Mouse (Mus musculus) heart, embryonic 10.5 days (tissue): ENCODE data around the gene Ap5b1. TPM values are rescaled to one million over a fixed set of nuclear protein-coding genes. Genes with fewer than 3 reads are reported as not detected.

Experiments used
- DNase-seq: peaks from one replicate; pipeline ENCODE4 v3.0.0-alpha.2; 2017; ENCODE audit warnings: low spot score
- H3K27ac ChIP-seq: fragments of 300-500 bp; sonication (generic); 2 replicates; pipeline ENCODE4 v1.5.1; 2016; ENCODE audit warnings: mild to moderate bottlenecking
- H3K27me3 ChIP-seq: fragments of 300-500 bp; sonication (generic); 2 replicates; pipeline ENCODE4 v1.6.1; 2016; ENCODE audit warnings: mild to moderate bottlenecking; ENCODE audit not compliant: poor library complexity, insufficient read depth, severe bottlenecking
- H3K36me3 ChIP-seq: fragments of 300-500 bp; sonication (generic); 2 replicates; pipeline ENCODE4 v1.6.1; 2016; ENCODE audit warnings: mild to moderate bottlenecking, moderate library complexity
- H3K4me1 ChIP-seq: fragments of 300-500 bp; sonication (generic); 2 replicates; pipeline ENCODE4 v1.6.1; 2016; ENCODE audit warnings: mild to moderate bottlenecking
- H3K4me3 ChIP-seq: fragments of 300-500 bp; sonication (generic); 2 replicates; pipeline ENCODE4 v1.5.1; 2016; ENCODE audit warnings: mild to moderate bottlenecking, moderate library complexity
- H3K9me3 ChIP-seq: fragments of 300-500 bp; sonication (generic); 2 replicates; pipeline ENCODE4 v1.6.1; 2016; ENCODE audit warnings: mild to moderate bottlenecking, moderate library complexity
- WGBS: fragments of 180-500 bp; shearing (Covaris S2); methylation state at CpG from one replicate; pipeline ENCODE4 v1.1.7; 2016; 5-methylcytosine and 5-hydroxymethylcytosine counted together
- polyA plus RNA-seq: library from polyadenylated mRNA; unstranded; fragments of >200 nt; fragmentation: Nextera tagmentation; extraction: Ambion mirVana; gene quantifications from 2 replicates; pipeline ENCODE4 v1.2.1, GENCODE M21; 2016

The Ap5b1 gene
- polyA plus RNA-seq, 1 experiment from 2014 or later: 2.2 TPM

DNA sequence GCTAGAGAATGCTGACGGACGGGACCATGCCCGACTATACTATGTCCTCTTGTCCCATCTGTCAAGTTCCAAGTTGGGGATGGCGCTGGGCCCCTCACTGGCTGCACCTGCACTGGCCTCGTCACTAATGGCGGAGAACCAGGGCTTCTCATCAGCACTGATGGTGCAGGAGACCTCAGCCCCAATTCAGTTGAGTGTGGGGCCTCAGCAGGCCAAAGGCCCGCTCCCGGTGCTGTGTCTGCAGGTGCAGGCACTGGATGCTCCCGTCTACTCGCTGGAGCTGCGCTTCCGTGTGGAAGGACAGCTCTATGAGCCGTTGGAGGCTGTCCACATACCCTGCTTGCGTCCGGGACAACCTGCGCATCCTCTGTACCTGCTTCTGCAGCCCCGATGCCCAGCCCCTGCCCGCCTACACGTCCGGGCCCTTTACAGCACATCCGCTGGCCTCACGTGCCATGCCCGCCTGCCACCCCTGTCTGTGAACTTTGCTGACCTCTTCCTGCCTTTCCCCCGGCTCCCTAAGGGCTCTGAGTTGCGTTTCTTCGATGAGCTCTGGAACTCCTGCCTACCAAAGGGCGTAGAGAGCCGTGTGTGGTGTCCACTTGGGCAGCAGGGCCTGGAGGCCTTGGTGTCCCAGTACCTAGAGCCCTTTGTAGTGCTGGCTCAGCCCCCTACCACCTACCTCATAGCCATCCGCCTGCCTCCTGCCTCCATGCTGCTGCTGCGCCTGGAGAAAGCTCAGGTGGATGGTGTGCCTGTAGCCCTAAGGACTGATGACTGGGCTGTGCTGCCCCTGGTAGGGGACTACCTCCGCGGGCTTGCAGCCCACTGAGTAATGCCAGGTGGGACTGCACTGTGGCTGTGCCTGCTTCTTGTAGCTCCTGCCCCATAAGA is 2.8 kb downstream of the Ap5b1 start:
- Histone ChIP-seq H3K4me1 (peaks cover 25% of the 10 kb centered on the region), H3K27me3 (peaks cover 41% of the 10 kb centered on the region), H3K4me3 (no peak overlapping the region), H3K36me3 (peaks cover 17% of the 10 kb centered on the region), H3K27ac (0 out of 2 replicates have a peak overlapping the region, but pooled peaks have one; percentile 29), H3K9me3 (no peaks in the 10 kb centered on the region)
- 81% methylated on average over 32 of the region's 32 CpGs for WGBS
- DNase-seq: no peak

DNA sequence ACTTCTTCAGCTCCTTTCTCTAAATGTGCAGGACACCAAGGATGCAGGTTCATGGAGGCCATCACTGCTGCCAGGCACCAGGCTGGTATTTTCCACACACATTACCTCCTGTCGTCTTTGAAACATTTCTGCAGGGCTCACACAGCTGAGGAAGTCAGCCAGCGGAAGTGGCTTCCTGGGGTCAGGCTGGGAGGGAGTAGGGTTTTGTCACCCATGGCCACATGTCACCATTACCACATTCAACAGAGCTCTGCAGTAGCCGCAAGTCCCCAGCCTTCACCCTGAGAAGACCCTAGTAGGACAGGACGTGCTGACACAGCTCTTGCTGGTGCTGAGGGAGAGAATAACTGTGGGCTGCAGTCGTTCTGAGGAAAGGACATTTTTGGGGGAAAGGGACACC is 4.0 kb downstream of the Ap5b1 start:
- Histone ChIP-seq H3K27me3 (peaks cover 29% of the 10 kb centered on the region), H3K4me1 (peaks cover 23% of the 10 kb centered on the region), H3K36me3 (peaks cover 17% of the 10 kb centered on the region), H3K27ac (no peak overlapping the region), H3K9me3 (no peaks in the 10 kb centered on the region), H3K4me3 (no peak overlapping the region)
- no peak for DNase-seq
- 69% methylated on average over 5 of the region's 5 CpGs for WGBS

DNA sequence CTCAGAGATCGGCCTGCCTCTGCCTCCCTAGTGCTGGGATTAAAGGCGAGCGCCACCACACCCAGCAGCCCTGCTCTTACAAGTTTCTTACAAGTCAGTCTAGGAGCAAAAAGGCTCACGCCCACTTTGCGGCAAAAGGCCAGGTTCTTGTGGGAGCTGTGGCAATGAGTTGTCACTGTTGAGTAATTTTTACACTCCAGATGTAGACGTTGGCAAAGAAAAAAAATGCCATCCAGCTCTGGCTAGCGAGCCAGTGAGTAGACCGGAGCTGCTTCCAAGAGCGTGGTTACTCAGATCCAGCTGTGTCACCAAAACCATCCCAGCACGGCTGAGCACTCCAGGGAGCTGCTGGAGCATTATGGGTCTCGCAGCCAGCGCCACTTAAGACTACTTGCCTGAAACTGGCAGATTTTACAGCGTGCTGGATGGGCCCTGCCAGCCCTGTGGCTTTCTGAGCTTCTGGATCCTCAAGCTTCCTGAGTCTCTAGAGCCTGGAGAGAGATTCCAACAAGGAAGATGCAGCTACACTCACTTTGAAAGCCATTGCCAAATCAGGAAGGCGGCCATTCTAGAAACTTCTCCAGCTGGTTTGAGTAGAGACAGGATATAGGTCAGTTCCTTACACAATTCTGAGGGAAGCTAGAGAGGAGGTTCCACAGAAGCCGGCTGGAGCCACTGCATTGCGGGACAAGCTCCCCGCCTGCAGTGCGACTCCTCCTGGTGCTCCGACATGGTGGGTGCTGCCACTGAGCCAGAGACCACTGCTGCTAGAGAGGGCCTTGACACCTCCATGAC is 4.7 kb downstream of the Ap5b1 start:
- H3K4me1 ChIP-seq: peaks cover 16% of the 10 kb centered on the region
- peaks cover 17% of the 10 kb centered on the region for H3K36me3 ChIP-seq
- H3K4me3 ChIP-seq: no peak overlapping the region
- peaks cover 25% of the 10 kb centered on the region for H3K27me3 ChIP-seq
- 81% methylated on average over 19 of the region's 19 CpGs for WGBS
- H3K27ac ChIP-seq: no peak overlapping the region
- no peaks in the 10 kb centered on the region for H3K9me3 ChIP-seq
- DNase-seq: no peak

DNA sequence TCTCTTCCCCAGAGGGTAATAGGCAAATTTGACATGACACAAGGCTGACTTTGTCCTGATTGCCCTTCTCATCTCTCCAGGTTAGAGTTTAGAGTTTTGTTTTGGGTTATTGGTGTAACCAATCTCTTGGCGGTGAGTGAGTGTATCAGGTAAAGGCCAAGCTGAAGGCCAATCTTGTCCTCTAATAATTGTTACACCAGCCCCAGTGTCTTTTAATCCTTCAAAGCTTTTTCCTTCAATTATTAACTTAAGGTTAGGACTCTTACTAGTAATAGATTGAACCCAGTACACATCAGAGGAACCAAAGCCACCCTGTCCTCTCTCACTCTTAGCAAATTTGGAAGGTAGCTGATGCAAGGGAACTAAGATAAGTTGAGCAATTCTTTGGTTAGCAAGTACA is 7.5 kb downstream of the Ap5b1 start:
- H3K36me3 ChIP-seq: peaks cover 9% of the 10 kb centered on the region; the same call in 1 of the 2 replicates
- H3K27me3 ChIP-seq: peaks cover 11% of the 10 kb centered on the region
- no peaks in the 10 kb centered on the region for H3K4me1 ChIP-seq
- H3K27ac ChIP-seq: no peak overlapping the region
- DNase-seq: no peak
- H3K4me3 ChIP-seq: no peak overlapping the region
- 89% methylated on average over 1 of the region's 1 CpGs for WGBS
- H3K9me3 ChIP-seq: no peaks in the 10 kb centered on the region

DNA sequence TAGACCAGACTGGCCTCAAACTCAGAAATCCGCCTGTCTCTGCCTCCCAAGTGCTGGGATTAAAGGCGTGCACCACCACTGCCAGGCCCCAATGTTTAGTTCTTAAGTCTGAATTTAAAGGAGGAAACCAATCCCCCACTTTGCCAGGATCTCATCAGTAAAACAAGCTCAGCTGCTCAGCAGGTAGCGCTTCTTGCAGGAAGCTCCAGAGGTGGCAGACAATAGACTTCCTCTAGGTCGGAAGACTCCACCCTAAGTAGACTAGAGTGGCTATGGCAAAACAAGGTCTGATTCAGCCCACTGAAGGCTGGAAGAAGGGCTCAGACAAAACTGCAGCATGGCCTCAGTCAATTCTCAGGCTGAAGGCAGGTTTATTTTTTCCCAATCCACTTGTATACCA is 12.1 kb downstream of the Ap5b1 start:
- Histone ChIP-seq H3K36me3 (no peaks in the 10 kb centered on the region), H3K27ac (no peak overlapping the region), H3K9me3 (no peaks in the 10 kb centered on the region), H3K27me3 (peaks cover 3% of the 10 kb centered on the region), H3K4me1 (no peaks in the 10 kb centered on the region), H3K4me3 (no peak overlapping the region)
- DNase-seq: no peak
- WGBS: 69% methylated on average over 4 of the region's 4 CpGs

DNA sequence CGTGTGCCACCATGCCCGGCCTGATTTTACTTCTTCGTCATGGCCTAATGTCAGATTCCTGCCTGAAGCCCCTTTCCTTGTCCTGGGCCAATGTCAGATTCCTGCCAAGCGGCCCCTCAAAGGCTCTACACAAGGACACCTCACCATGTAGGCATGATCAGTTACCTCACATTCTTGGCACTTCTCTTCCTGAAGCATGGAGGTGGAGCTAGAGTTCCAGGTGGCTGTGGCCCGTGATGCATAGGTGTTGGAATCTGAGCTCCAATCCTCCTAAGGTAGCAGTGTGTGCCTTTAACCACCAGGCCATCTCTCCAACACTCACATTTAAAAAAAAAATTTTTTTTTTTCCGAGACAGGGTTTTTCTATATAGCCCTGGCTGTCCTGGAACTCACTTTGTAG is 13.0 kb downstream of the Ap5b1 start:
- 78% methylated on average over 6 of the region's 6 CpGs for WGBS
- H3K36me3 ChIP-seq: no peaks in the 10 kb centered on the region

DNA sequence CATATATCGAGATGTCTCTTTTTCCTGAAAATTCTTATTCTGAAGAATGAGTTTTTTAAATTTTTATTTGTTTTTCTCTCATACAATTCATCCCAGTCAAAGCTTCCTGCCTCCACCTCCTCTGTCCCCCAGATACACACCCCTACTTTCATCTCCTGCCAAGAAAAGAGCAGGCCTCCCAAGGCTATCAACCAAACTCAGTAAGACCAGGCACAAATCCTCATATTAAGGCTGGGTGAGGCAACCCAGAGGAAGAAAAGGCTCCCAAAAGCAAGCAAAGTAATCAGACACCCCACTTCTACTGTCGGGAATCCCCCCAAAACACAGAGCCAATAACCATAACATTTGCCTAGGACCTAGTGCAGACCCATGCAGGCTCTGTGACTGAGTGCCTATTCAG is 14.2 kb downstream of the Ap5b1 start:
- Histone ChIP-seq H3K4me1 (peaks cover 4% of the 10 kb centered on the region; the same call in 1 of the 2 replicates), H3K9me3 (no peaks in the 10 kb centered on the region), H3K4me3 (no peak overlapping the region), H3K27me3 (peaks cover 7% of the 10 kb centered on the region), H3K27ac (no peak overlapping the region), H3K36me3 (no peaks in the 10 kb centered on the region)
- DNase-seq: no peak
- 75% methylated on average over 2 of the region's 2 CpGs for WGBS

More for the DNA sequence above, 13.0 kb downstream of the Ap5b1 start:
- no peak overlapping the region for H3K4me3 ChIP-seq
- H3K27me3 ChIP-seq: peaks cover 7% of the 10 kb centered on the region
- H3K4me1 ChIP-seq: peaks cover 3% of the 10 kb centered on the region; the same call in 1 of the 2 replicates
- H3K27ac ChIP-seq: no peak overlapping the region
- H3K9me3 ChIP-seq: no peaks in the 10 kb centered on the region
- no peak for DNase-seq

DNA sequence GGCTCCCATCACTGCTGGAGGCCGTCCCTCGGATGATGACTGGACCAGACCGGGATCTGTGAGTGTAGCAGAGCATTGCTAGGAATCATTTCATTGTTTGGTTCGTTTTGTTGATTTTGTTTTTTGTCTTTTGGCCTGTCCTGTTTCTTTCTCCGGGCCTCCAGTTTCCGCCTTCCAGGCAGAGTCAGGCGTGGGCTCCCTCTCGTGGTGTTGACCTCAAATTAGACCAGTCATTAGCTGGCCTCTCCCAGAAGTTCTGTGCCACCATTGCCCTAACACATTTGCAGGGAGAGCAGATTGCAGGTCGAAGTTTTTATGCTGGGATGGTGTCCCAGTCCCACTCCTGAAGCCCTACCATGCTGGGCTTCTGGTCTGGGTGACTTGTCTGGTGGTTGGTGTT is 21.3 kb downstream of the Ap5b1 start:
- H3K27ac ChIP-seq: no peak overlapping the region
- no peaks in the 10 kb centered on the region for H3K36me3 ChIP-seq
- WGBS: 74% methylated on average over 9 of the region's 9 CpGs
- H3K9me3 ChIP-seq: no peaks in the 10 kb centered on the region
- DNase-seq: no peak
- H3K4me3 ChIP-seq: no peak overlapping the region
- peaks cover 7% of the 10 kb centered on the region for H3K27me3 ChIP-seq
- H3K4me1 ChIP-seq: peaks cover 4% of the 10 kb centered on the region; the same call in 1 of the 2 replicates

DNA sequence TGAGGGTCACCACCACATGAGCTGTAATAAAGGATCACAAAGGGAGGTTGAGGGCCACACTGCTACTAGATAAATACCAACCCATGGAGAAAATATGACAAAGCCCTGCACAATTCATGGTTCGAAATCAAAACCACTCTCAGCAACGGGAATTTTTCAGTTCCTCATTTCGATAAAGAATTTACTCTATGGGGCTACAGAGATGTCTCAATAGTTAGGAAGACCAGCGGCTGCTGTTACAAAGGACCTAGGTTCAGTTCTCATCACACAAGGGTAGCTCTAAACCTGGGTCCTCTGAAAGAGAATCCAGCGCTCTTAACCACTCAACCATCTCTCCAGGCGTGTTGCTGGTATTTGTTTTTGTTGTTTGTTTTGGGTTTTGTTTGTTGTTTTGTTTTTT is 24.1 kb downstream of the Ap5b1 start:
- DNase-seq: no peak
- H3K27me3 ChIP-seq: peaks cover 4% of the 10 kb centered on the region
- WGBS: 81% methylated on average over 6 of the region's 6 CpGs
- H3K4me1 ChIP-seq: no peaks in the 10 kb centered on the region
- H3K9me3 ChIP-seq: no peaks in the 10 kb centered on the region
- no peaks in the 10 kb centered on the region for H3K36me3 ChIP-seq
- H3K4me3 ChIP-seq: no peak overlapping the region
- no peak overlapping the region for H3K27ac ChIP-seq

DNA sequence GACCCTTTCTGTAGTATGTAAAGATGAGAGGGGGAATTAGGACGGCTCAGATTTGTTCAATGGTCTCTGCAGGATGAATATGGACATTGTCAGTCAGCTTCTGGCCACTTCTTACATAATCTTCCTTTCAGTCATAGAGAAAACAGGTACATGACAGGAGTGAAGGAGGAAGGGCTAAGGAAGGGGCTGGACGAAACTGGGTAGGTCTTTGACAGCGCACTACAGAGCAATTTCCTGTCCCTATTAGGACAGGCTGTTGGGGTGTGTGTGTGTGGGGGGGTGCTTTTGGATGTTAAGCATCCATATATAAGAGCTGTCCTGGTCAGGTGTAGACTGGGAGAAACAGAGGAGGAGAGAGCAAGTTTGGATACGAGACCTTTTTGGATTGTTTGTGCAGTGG is 31.4 kb downstream of the Ap5b1 start:
- Histone ChIP-seq H3K27me3 (peaks cover 4% of the 10 kb centered on the region), H3K27ac (no peak overlapping the region), H3K36me3 (peaks cover 16% of the 10 kb centered on the region), H3K4me3 (no peak overlapping the region), H3K9me3 (no peaks in the 10 kb centered on the region), H3K4me1 (peaks cover 13% of the 10 kb centered on the region)
- 70% methylated on average over 4 of the region's 4 CpGs for WGBS
- DNase-seq: no peak

DNA sequence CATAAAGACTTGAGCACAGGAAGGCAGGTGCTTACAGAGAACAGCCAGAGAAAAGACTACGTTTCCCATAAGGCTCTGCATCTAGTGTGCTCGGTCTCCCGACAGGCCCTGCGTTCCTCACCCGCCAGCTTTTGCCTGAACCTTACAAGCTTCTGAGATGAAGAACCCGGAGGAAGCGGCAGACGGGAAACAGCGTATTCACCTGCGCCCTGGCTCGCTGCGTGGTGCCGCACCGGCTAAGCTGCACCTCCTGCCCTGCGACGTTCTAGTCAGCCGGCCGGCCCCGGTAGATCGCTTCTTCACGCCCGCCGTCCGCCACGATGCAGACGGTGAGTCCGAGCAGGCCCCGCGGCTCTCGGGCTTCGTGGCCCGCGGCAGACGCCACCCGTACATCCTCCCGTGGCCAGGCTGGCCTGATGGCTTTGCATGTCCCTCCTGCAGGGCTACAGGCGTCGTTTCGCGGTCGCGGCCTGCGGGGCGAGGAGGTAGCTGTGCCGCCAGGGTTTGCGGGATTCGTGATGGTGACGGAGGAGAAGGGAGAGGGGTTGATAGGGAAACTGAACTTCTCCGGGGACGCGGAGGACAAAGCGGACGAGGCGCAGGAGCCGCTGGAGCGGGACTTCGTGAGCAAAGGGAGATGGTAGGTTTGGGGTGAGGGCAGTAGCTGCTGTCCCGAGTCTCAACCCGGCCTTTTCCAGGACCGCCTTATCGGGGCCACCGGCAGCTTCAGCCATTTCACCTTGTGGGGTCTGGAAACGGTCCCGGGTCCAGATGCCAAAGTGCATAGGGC is 34.1 kb downstream of the Ap5b1 start, which contains the start of gene Rnaseh2c:
Gene Rnaseh2c, plus strand, starts transcription at position 122 of the 790 bp plus-strand sequence.
- peak; percentile 94 for DNase-seq
- Histone ChIP-seq H3K36me3 (peaks cover 43% of the 10 kb centered on the region), H3K4me1 (peaks cover 16% of the 10 kb centered on the region), H3K27me3 (no peaks in the 10 kb centered on the region), H3K9me3 (no peaks in the 10 kb centered on the region), H3K27ac (peak within 1 kb of the TSS; percentile 92), H3K4me3 (peak within 1 kb of the TSS; percentile 95)
- WGBS: under 1% methylated on average over 64 of the region's 64 CpGs

DNA sequence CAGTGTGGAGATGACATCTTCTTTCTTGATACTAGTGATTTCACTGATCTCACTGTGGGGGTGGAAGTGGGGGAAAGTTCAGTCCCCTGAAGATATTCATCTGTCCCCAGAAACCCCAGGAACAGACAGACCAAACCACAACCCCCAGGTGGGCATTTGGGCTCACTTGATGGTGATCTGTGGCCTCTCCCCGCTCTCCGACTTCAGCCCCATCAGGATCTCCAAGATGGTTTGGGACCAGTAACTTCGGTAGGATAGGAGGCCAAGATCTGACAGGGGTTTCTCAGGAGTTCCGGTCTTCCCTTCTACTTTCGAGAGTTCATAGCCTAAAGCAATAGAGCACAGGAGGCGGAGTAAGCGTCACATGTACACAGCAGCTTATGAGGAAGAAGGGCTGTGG is 35.8 kb downstream of the Ap5b1 start:
- H3K36me3 ChIP-seq: peaks cover 61% of the 10 kb centered on the region
- H3K4me1 ChIP-seq: peaks cover 23% of the 10 kb centered on the region
- H3K9me3 ChIP-seq: no peaks in the 10 kb centered on the region
- no peak overlapping the region for H3K27ac ChIP-seq
- no peak for DNase-seq
- H3K4me3 ChIP-seq: 0 out of 2 replicates have a peak overlapping the region, but pooled peaks have one; percentile 3
- 91% methylated on average over 7 of the region's 7 CpGs for WGBS
- no peaks in the 10 kb centered on the region for H3K27me3 ChIP-seq
